Mouse (Mus musculus): Measurements from ENCODE around the gene Nck2. TPM values are rescaled to one million over a fixed set of nuclear protein-coding genes. Genes with fewer than 3 reads are reported as not detected.

The Nck2 gene
- polyA plus RNA-seq, 1 experiment from 2014 or later, result 41.4 TPM

DNA sequence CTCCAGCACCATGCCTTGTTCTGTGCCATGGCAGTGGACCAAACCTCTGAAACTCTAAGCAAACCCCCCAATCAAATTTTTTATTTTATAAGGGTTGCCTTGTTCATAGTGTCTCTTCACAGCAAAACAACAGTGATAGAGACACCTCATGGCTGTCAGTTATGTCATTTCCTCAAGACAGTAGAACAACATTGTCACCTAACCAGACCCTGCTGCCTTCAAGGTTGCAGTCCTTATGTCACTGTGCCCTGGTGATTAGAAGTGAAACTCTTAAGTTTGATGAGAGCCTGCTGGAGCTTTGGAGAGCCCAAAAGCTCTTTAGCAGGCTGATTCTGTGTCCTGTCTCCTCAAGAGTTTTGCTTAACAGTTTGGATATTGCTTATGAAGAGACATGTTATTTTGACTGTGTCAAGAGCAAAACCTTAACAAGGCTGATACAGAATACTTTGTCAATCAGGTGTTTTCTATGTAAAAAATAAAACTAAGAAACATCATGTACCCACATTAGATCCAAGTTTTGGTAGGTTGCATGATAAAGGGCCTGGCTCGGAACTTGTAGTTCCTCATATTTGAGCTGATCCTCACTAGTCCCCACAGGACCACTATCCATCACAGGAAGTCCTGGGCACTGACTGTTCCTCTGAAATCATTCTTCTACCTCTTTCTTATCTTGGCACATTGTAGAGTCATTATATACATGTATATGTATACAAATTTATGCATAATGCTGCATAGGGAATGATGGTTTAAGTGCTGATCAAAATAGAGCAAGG, 76.0 kb downstream of the Nck2 start:
- H3K27ac ChIP-seq (replicated peaks), result peak overlapping the region; percentile 70

DNA sequence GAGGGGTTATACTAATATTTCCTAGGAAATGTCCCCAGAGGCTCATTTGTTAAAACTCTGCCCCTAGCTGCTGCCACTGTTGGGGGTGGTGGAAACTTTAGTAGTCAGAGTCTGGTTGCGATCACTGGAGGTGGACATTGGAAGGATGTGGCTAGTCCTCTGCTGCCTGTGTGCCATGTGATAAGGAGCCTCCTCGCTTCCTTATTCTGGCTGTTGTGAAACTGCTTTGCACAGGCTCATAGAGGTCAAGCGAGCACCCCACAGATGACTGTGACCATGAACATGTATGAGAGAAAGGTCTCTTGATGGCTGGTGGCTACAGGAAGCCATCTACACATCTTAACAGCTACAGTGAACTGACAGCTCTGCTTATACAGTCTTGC, 76.6 kb downstream of the Nck2 start:
- Histone ChIP-seq H3K4me3 (ENCODE audit: low read depth, low read length) (no peak overlapping the region), H3K9ac (ENCODE audit: low read length) (no peak overlapping the region), H3K9me3 (ENCODE audit: control insufficient read depth, low read length) (no peaks in the 10 kb centered on the region), H3K4me1 (replicated peaks; ENCODE audit: control insufficient read depth, insufficient read depth) (no peaks in the 10 kb centered on the region), H3K36me3 (ENCODE audit: control insufficient read depth, insufficient read depth, low read length) (no peaks in the 10 kb centered on the region), H3K4me2 (replicated peaks; ENCODE audit: low read depth) (no peak overlapping the region), H3K27ac (replicated peaks) (peak overlapping the region; percentile 70), H3K27me3 (ENCODE audit: control insufficient read depth, insufficient read depth, low read length) (no peaks in the 10 kb centered on the region)
- DNase-seq (ENCODE audit: low spot score) (no peak), ATAC-seq (ENCODE audit: low FRiP score, low TSS enrichment) (peak; percentile 71)
- WGBS, result 86% methylated on average over 3 of the region's 3 CpGs
- TF ChIP-seq EP300 (optimal IDR thresholded peaks at IDR 0.05), result no peak
- TF ChIP-seq CTCF (IDR thresholded peaks at IDR 0.05; ENCODE audit: low read depth), result no peak

More for the DNA sequence above, 76.0 kb downstream of the Nck2 start:
- H3K27me3 ChIP-seq (ENCODE audit: control insufficient read depth, insufficient read depth, low read length), result no peaks in the 10 kb centered on the region
- no peaks in the 10 kb centered on the region for H3K9me3 ChIP-seq (ENCODE audit: control insufficient read depth, low read length)
- no peak for TF ChIP-seq CTCF (IDR thresholded peaks at IDR 0.05; ENCODE audit: low read depth)
- TF ChIP-seq EP300 (optimal IDR thresholded peaks at IDR 0.05), result no peak
- no peak overlapping the region for H3K4me2 ChIP-seq (replicated peaks; ENCODE audit: low read depth)
- no peak for ATAC-seq (ENCODE audit: low FRiP score, low TSS enrichment)
- H3K36me3 ChIP-seq (ENCODE audit: control insufficient read depth, insufficient read depth, low read length), result no peaks in the 10 kb centered on the region
- H3K9ac ChIP-seq (ENCODE audit: low read length), result no peak overlapping the region
- WGBS, result 71% methylated on average over 1 of the region's 1 CpGs
- H3K4me1 ChIP-seq (replicated peaks; ENCODE audit: control insufficient read depth, insufficient read depth), result no peaks in the 10 kb centered on the region
- DNase-seq (ENCODE audit: low spot score), result no peak
- no peak overlapping the region for H3K4me3 ChIP-seq (ENCODE audit: low read depth, low read length)

DNA sequence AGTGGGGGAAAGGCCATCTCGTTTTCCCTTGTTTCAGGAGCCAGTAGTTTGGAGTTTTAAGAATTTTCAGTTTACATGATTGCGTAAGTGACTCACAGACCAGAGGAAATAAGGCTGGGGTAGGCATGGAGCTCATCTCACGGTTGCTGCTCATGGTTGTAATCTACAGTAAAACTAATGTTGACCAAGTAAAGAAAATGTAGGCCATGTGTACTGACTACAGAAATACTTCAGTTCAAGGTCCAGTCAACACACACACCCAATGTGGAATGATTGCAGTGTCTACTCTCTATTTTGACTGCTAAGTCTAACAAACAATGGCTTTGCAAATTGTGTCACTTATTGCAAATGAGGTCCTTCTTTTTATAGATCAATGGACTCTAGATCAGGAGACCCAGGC, 77.1 kb downstream of the Nck2 start:
- Histone ChIP-seq H3K9ac (ENCODE audit: low read length) (no peak overlapping the region), H3K27ac (replicated peaks) (peak overlapping the region; percentile 70), H3K4me2 (replicated peaks; ENCODE audit: low read depth) (no peak overlapping the region), H3K27me3 (ENCODE audit: control insufficient read depth, insufficient read depth, low read length) (no peaks in the 10 kb centered on the region), H3K36me3 (ENCODE audit: control insufficient read depth, insufficient read depth, low read length) (no peaks in the 10 kb centered on the region), H3K9me3 (ENCODE audit: control insufficient read depth, low read length) (no peaks in the 10 kb centered on the region), H3K4me3 (ENCODE audit: low read depth, low read length) (no peak overlapping the region), H3K4me1 (replicated peaks; ENCODE audit: control insufficient read depth, insufficient read depth) (no peaks in the 10 kb centered on the region)
- ATAC-seq (ENCODE audit: low FRiP score, low TSS enrichment), result peak; percentile 92
- DNase-seq (ENCODE audit: low spot score), result no peak
- TF ChIP-seq CTCF (IDR thresholded peaks at IDR 0.05; ENCODE audit: low read depth) (no peak), EP300 (optimal IDR thresholded peaks at IDR 0.05) (no peak)
- 52% methylated on average over 3 of the region's 3 CpGs for WGBS

DNA sequence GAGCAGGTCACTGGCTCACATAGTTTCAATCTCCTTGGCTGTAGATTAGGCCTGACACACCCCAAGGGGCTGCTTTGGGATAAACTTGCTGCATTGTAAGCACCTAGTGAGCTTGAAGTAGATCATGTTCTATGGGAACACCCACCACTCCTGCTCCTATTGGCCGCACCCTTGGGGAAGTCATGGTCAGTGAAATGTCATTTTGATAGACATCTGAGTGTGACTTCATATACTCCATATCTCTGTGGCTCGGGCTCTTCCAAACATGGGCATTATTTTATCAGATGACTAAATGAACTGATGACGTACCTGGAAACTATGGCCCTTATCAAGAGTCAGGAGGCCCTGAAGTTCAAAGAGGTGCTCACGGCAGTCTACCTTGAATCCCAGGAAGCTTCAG, 77.6 kb downstream of the Nck2 start:
- H3K9ac ChIP-seq (ENCODE audit: low read length), result no peak overlapping the region
- ATAC-seq (ENCODE audit: low FRiP score, low TSS enrichment) (peak; percentile 88), DNase-seq (ENCODE audit: low spot score) (peak; percentile 66)
- no peaks in the 10 kb centered on the region for H3K9me3 ChIP-seq (ENCODE audit: control insufficient read depth, low read length)
- H3K4me3 ChIP-seq (ENCODE audit: low read depth, low read length), result no peak overlapping the region
- no peak for TF ChIP-seq EP300 (optimal IDR thresholded peaks at IDR 0.05)
- no peak for TF ChIP-seq CTCF (IDR thresholded peaks at IDR 0.05; ENCODE audit: low read depth)
- 74% methylated on average over 4 of the region's 4 CpGs for WGBS
- H3K36me3 ChIP-seq (ENCODE audit: control insufficient read depth, insufficient read depth, low read length), result no peaks in the 10 kb centered on the region
- no peak overlapping the region for H3K4me2 ChIP-seq (replicated peaks; ENCODE audit: low read depth)
- H3K27me3 ChIP-seq (ENCODE audit: control insufficient read depth, insufficient read depth, low read length), result no peaks in the 10 kb centered on the region
- H3K4me1 ChIP-seq (replicated peaks; ENCODE audit: control insufficient read depth, insufficient read depth), result no peaks in the 10 kb centered on the region
- H3K27ac ChIP-seq (replicated peaks), result peak overlapping the region; percentile 25

DNA sequence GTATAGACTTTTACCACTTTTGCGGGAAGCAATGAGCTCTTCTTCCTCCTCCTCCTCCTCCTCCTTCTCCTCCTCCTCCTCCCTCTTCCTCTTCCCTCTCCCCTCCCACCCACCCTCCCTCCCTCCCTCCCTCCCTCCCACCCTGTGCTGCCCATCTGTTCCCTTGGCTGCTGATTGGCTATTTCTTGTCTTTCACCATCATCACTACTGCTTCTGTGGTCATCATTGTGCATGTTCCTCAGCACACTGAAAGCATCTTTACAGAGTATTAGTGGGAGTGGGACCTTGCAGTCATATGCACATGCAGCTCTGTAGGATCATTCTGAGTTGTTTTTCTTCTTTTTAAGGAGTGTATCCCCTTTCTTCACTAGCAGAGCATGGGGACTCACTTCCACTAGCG, 78.6 kb downstream of the Nck2 start:
- Histone ChIP-seq H3K9me3 (ENCODE audit: control insufficient read depth, low read length) (no peaks in the 10 kb centered on the region), H3K9ac (ENCODE audit: low read length) (no peak overlapping the region), H3K27me3 (ENCODE audit: control insufficient read depth, insufficient read depth, low read length) (no peaks in the 10 kb centered on the region), H3K27ac (replicated peaks) (no peak overlapping the region), H3K4me2 (replicated peaks; ENCODE audit: low read depth) (no peak overlapping the region), H3K4me3 (ENCODE audit: low read depth, low read length) (no peak overlapping the region), H3K4me1 (replicated peaks; ENCODE audit: control insufficient read depth, insufficient read depth) (no peaks in the 10 kb centered on the region), H3K36me3 (ENCODE audit: control insufficient read depth, insufficient read depth, low read length) (no peaks in the 10 kb centered on the region)
- no peak for DNase-seq (ENCODE audit: low spot score)
- WGBS, result 77% methylated on average over 2 of the region's 2 CpGs
- TF ChIP-seq EP300 (optimal IDR thresholded peaks at IDR 0.05) (no peak), CTCF (IDR thresholded peaks at IDR 0.05; ENCODE audit: low read depth) (no peak)
- no peak for ATAC-seq (ENCODE audit: low FRiP score, low TSS enrichment)

DNA sequence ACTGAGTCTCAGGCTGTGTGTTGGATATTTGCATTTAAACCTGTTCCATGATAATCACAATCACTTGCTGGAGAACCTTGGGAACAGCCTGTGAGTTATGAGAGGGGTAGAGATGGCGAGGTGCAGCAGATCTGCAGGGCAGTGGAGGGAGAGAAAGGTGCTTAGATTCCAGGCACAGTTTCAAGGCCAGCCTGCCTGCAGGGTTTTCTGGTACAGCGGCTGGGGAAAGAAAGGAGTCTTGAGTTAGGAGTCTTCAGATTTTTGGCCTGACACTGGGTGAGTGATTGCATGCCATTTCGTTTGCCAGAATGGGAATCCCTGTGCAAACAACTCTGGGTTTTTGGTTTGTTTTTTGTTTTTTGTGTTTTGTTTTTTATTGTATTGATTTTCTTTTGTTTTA, 80.0 kb downstream of the Nck2 start:
- DNase-seq (ENCODE audit: low spot score), result no peak
- 47% methylated on average over 3 of the region's 3 CpGs for WGBS

More for the DNA sequence above, 80.0 kb downstream of the Nck2 start:
- H3K27me3 ChIP-seq (ENCODE audit: control insufficient read depth, insufficient read depth, low read length), result no peaks in the 10 kb centered on the region
- H3K4me3 ChIP-seq (ENCODE audit: low read depth, low read length), result no peak overlapping the region
- H3K27ac ChIP-seq (replicated peaks), result no peak overlapping the region
- H3K9ac ChIP-seq (ENCODE audit: low read length), result no peak overlapping the region
- H3K36me3 ChIP-seq (ENCODE audit: control insufficient read depth, insufficient read depth, low read length), result no peaks in the 10 kb centered on the region
- ATAC-seq (ENCODE audit: low FRiP score, low TSS enrichment), result no peak
- no peaks in the 10 kb centered on the region for H3K9me3 ChIP-seq (ENCODE audit: control insufficient read depth, low read length)
- H3K4me2 ChIP-seq (replicated peaks; ENCODE audit: low read depth), result no peak overlapping the region
- no peaks in the 10 kb centered on the region for H3K4me1 ChIP-seq (replicated peaks; ENCODE audit: control insufficient read depth, insufficient read depth)
- no peak for TF ChIP-seq CTCF (IDR thresholded peaks at IDR 0.05; ENCODE audit: low read depth)
- TF ChIP-seq EP300 (optimal IDR thresholded peaks at IDR 0.05), result no peak

Measured in stomach, postnatal 0 days (tissue).